Mouse (Mus musculus) forebrain, embryonic 16.5 days (tissue): Measurements from ENCODE around the gene Gas2l2. TPM values are rescaled to one million over a fixed set of nuclear protein-coding genes. Genes with fewer than 3 reads are reported as not detected.
A peak's percentile ranks its signal among the peaks of the same experiment; 100 is the strongest.

Experiments used
- ATAC-seq: fragments of 200-750 bp; cut with Nextera tagmentation; 2 replicates; pipeline ENCODE4 v1.8.0; 2017; ENCODE audit warnings: mild to moderate bottlenecking, moderate library complexity
- H3K27ac ChIP-seq: fragments of 300-500 bp; sonication (generic); 2 replicates; pipeline ENCODE4 v1.5.1; 2014; ENCODE audit warnings: low read length, control low read depth
- H3K27me3 ChIP-seq: fragments of 300-500 bp; sonication (generic); replicated peaks from 2 replicates; pipeline ENCODE4 v1.6.1; 2014; ENCODE audit warnings: low read length; ENCODE audit not compliant: control insufficient read depth, insufficient read depth
- H3K36me3 ChIP-seq: fragments of 300-500 bp; sonication (generic); 2 replicates; pipeline ENCODE4 v1.6.1; 2014; ENCODE audit not compliant: control insufficient read depth, insufficient read depth
- H3K4me1 ChIP-seq: fragments of 300-500 bp; sonication (generic); replicated peaks from 2 replicates; pipeline ENCODE4 v1.6.1; 2014; ENCODE audit warnings: low read length; ENCODE audit not compliant: control insufficient read depth, insufficient read depth
- H3K4me2 ChIP-seq: fragments of 300-500 bp; sonication (generic); 2 replicates; pipeline ENCODE4 v1.6.1; 2014; ENCODE audit warnings: mild to moderate bottlenecking, low read length, control low read depth
- H3K4me3 ChIP-seq: fragments of 300-500 bp; sonication (generic); replicated peaks from 2 replicates; pipeline ENCODE4 v1.5.1; 2014; ENCODE audit warnings: mild to moderate bottlenecking, low read length, control low read depth
- H3K9ac ChIP-seq: fragments of 300-500 bp; sonication (generic); replicated peaks from 2 replicates; pipeline ENCODE4 v1.6.1; 2014; ENCODE audit warnings: low read depth, low read length, control low read depth
- H3K9me3 ChIP-seq: fragments of 300-500 bp; sonication (generic); 2 replicates; pipeline ENCODE4 v1.6.1; 2016; ENCODE audit warnings: low read length; ENCODE audit not compliant: control insufficient read depth
- WGBS: fragments of 180-500 bp; shearing (Covaris S2); extraction: QIAGEN DNeasy Blood & Tissue Kit; methylation state at CpG from one replicate; pipeline ENCODE4 v1.1.7; 2014; 5-methylcytosine and 5-hydroxymethylcytosine counted together
- polyA plus RNA-seq: library from polyadenylated mRNA; unstranded; fragments of >200 nt; fragmentation: Nextera tagmentation; extraction: Ambion mirVana; gene quantifications from 2 replicates; pipeline ENCODE4 v1.2.1, GENCODE M21; 2015

The Gas2l2 gene
- polyA plus RNA-seq, 1 experiment from 2014 or later: 0.81 TPM

GRCm38 (mm10) chr11:83383532-83383887 is 45.7 kb downstream of the Gas2l2 start:
- 59% methylated on average over 1 of the region's 1 CpGs for WGBS
- Histone ChIP-seq H3K4me3 (no peak overlapping the region), H3K4me2 (no peak overlapping the region), H3K4me1 (peaks cover 3% of the 10 kb centered on the region), H3K27me3 (no peaks in the 10 kb centered on the region), H3K36me3 (no peaks in the 10 kb centered on the region), H3K9ac (no peak overlapping the region), H3K9me3 (no peaks in the 10 kb centered on the region), H3K27ac (peak overlapping the region; percentile 70)
- ATAC-seq: peak; percentile 52; the same call in 1 of the 2 replicates

GRCm38 (mm10) chr11:83382876-83383531 is 46.3 kb downstream of the Gas2l2 start:
- H3K9ac ChIP-seq: no peak overlapping the region
- no peak overlapping the region for H3K4me2 ChIP-seq
- no peak overlapping the region for H3K4me3 ChIP-seq
- peaks cover 1% of the 10 kb centered on the region; the same call in 1 of the 2 replicates for H3K36me3 ChIP-seq
- no peaks in the 10 kb centered on the region for H3K27me3 ChIP-seq
- peaks cover 3% of the 10 kb centered on the region for H3K4me1 ChIP-seq
- H3K9me3 ChIP-seq: no peaks in the 10 kb centered on the region
- 31% methylated on average over 9 of the region's 9 CpGs for WGBS
- peak overlapping the region; percentile 5; the same call in 1 of the 2 replicates for H3K27ac ChIP-seq
- peak; percentile 68 for ATAC-seq

- Histone ChIP-seq H3K36me3 (peaks cover 6% of the 10 kb centered on the region), H3K27ac (no peak overlapping the region), H3K4me1 (peaks cover 3% of the 10 kb centered on the region), H3K9ac (no peak overlapping the region), H3K9me3 (no peaks in the 10 kb centered on the region), H3K4me2 (no peak overlapping the region), H3K27me3 (no peaks in the 10 kb centered on the region), H3K4me3 (no peak overlapping the region)
- WGBS: 87% methylated on average over 7 of the region's 7 CpGs
- no peak for ATAC-seq
Measured at GRCm38 (mm10) chr11:83379745-83380341, 49.4 kb downstream of the Gas2l2 start.

Other genes with a start within 250 kb of the Gas2l2 start
- gene Slfn3, start 238.1 kb downstream of the Gas2l2 start, polyA plus RNA-seq: 0.15 and 0.26 TPM in 2 replicates
- gene Slfn14, start 142.7 kb downstream of the Gas2l2 start, polyA plus RNA-seq: not detected in 2 replicates
- 122 and 125 TPM in 2 replicates for gene Ap2b1, start 130.4 kb downstream of the Gas2l2 start, polyA plus RNA-seq
- gene Pex12, start 126.9 kb downstream of the Gas2l2 start, polyA plus RNA-seq: 19.1 and 22.5 TPM in 2 replicates
- 24.7 and 31.4 TPM in 2 replicates for gene Rasl10b, start 20.3 kb downstream of the Gas2l2 start, polyA plus RNA-seq
- gene 1700020L24Rik, start 8.2 kb upstream of the Gas2l2 start, polyA plus RNA-seq: 0.26 and 1.0 TPM in 2 replicates
- 1.8 and 1.9 TPM in 2 replicates for gene Mmp28, start 33.6 kb upstream of the Gas2l2 start, polyA plus RNA-seq
- 8.8 and 17.1 TPM in 2 replicates for gene Taf15, start 43.6 kb upstream of the Gas2l2 start, polyA plus RNA-seq
- gene Heatr9, start 92.7 kb upstream of the Gas2l2 start, polyA plus RNA-seq: not detected in 2 replicates
- 0.60 TPM in 1 of 2 replicates, not detected in the other for gene Ccl5, start 101.1 kb upstream of the Gas2l2 start, polyA plus RNA-seq
- gene Ccl9, start 149.2 kb upstream of the Gas2l2 start, polyA plus RNA-seq: 1.9 TPM in 2 replicates
- gene Ccl6, start 163.6 kb upstream of the Gas2l2 start, polyA plus RNA-seq: 1.9 and 2.4 TPM in 2 replicates
- not detected in 2 replicates for gene Rpl9-ps1, start 216.2 kb upstream of the Gas2l2 start, polyA plus RNA-seq
- gene Ccl3, start 219.9 kb upstream of the Gas2l2 start, polyA plus RNA-seq: 0.67 and 1.8 TPM in 2 replicates
- gene Ccl4, start 233.1 kb upstream of the Gas2l2 start, polyA plus RNA-seq: 0.93 TPM in 1 of 2 replicates, not detected in the other